Mouse (Mus musculus) stomach, embryonic 14.5 days (tissue): ENCODE results near the gene Tuba1a. TPM values are rescaled to one million over a fixed set of nuclear protein-coding genes. Genes with fewer than 3 reads are reported as not detected.
"Not testable (repeated sequence)": the region's sequence is repeated elsewhere in the genome, so short reads cannot be mapped to it uniquely, and the experiment has no call there.

Source experiments
- ATAC-seq: fragments of 200-750 bp; cut with Nextera tagmentation; 2 replicates; pipeline ENCODE4 v1.8.0; 2017; ENCODE audit warnings: low read depth, moderate TSS enrichment; ENCODE audit not compliant: insufficient number of reproducible peaks, insufficient read depth, low FRiP score
- H3K27ac ChIP-seq: fragments of 300-500 bp; sonication (generic); 2 replicates; pipeline ENCODE4 v1.5.1; 2014; ENCODE audit warnings: mild to moderate bottlenecking, low read length, moderate library complexity, mixed read lengths
- H3K27me3 ChIP-seq: fragments of 300-500 bp; sonication (generic); 2 replicates; pipeline ENCODE4 v1.6.1; 2014; ENCODE audit warnings: low read length, control low read depth, mixed read lengths; ENCODE audit not compliant: control insufficient read depth, insufficient read depth
- H3K36me3 ChIP-seq: fragments of 300-500 bp; sonication (generic); 2 replicates; pipeline ENCODE4 v1.6.1; 2014; ENCODE audit warnings: mild to moderate bottlenecking, control low read depth, low read length, moderate library complexity, mixed read lengths; ENCODE audit not compliant: control insufficient read depth, insufficient read depth
- H3K4me1 ChIP-seq: fragments of 300-500 bp; sonication (generic); 2 replicates; pipeline ENCODE4 v1.6.1; 2014; ENCODE audit warnings: low read length, control low read depth, mixed read lengths; ENCODE audit not compliant: control insufficient read depth, insufficient read depth
- H3K4me2 ChIP-seq: fragments of 300-500 bp; sonication (generic); replicated peaks from 2 replicates; pipeline ENCODE4 v1.6.1; 2014; ENCODE audit warnings: low read depth, low read length, control low read depth
- H3K4me3 ChIP-seq: fragments of 300-500 bp; sonication (generic); 2 replicates; pipeline ENCODE4 v1.5.1; 2014; ENCODE audit warnings: low read depth, low read length, control low read depth
- H3K9ac ChIP-seq: fragments of 300-500 bp; sonication (generic); replicated peaks from 2 replicates; pipeline ENCODE4 v1.6.1; 2014; ENCODE audit warnings: low read depth, mild to moderate bottlenecking, control low read depth, low read length, moderate library complexity, mixed read lengths
- H3K9me3 ChIP-seq: fragments of 300-500 bp; sonication (generic); 2 replicates; pipeline ENCODE4 v1.6.1; 2016; ENCODE audit warnings: low read depth, low read length, control low read depth; ENCODE audit not compliant: control insufficient read depth
- WGBS: fragments of 180-500 bp; shearing (Covaris S2); extraction: QIAGEN DNeasy Blood & Tissue Kit; methylation state at CpG from one replicate; pipeline ENCODE4 v1.1.7; 2014; 5-methylcytosine and 5-hydroxymethylcytosine counted together
- polyA plus RNA-seq: library from polyadenylated mRNA; unstranded; fragments of >200 nt; fragmentation: Nextera tagmentation; extraction: Ambion mirVana; gene quantifications from 2 replicates; pipeline ENCODE4 v1.2.1, GENCODE M21; 2014

Gene Tuba1a
- polyA plus RNA-seq, 1 experiment from 2014 or later, result 1,258 TPM

GRCm38 (mm10) chr15:98980012-98980614 lies 26.6 kb upstream of the Tuba1a start:
- Histone ChIP-seq H3K9me3 (no peaks in the 10 kb centered on the region), H3K4me3 (no peak overlapping the region), H3K4me1 (0 out of 2 replicates have a peak, but pooled peaks cover 7% of the 10 kb centered on the region), H3K9ac (no peak overlapping the region), H3K4me2 (no peak overlapping the region), H3K27ac (no peak overlapping the region), H3K36me3 (no peaks in the 10 kb centered on the region), H3K27me3 (no peaks in the 10 kb centered on the region)
- no peak for ATAC-seq
- WGBS, result 52% methylated on average over 7 of the region's 7 CpGs

- ATAC-seq, result no peak
These were observed 25.1 kb upstream of the Tuba1a start for GRCm38 (mm10) chr15:98978409-98979172.

GRCm38 (mm10) chr15:98977759-98978408 lies 24.4 kb upstream of the Tuba1a start:
- Histone ChIP-seq H3K9ac (no peak overlapping the region), H3K9me3 (no peaks in the 10 kb centered on the region), H3K27ac (no peak overlapping the region), H3K4me3 (no peak overlapping the region), H3K27me3 (no peaks in the 10 kb centered on the region), H3K4me2 (no peak overlapping the region), H3K4me1 (no peaks in the 10 kb centered on the region), H3K36me3 (no peaks in the 10 kb centered on the region)
- 57% methylated on average over 14 of the region's 14 CpGs for WGBS
- no peak for ATAC-seq

More at GRCm38 (mm10) chr15:98978409-98979172, 25.1 kb upstream of the Tuba1a start:
- H3K4me2 ChIP-seq, result no peak overlapping the region
- no peaks in the 10 kb centered on the region for H3K9me3 ChIP-seq
- 67% methylated on average over 20 of the region's 20 CpGs for WGBS
- no peak overlapping the region for H3K4me3 ChIP-seq
- no peak overlapping the region for H3K27ac ChIP-seq
- no peaks in the 10 kb centered on the region for H3K36me3 ChIP-seq
- no peaks in the 10 kb centered on the region for H3K27me3 ChIP-seq
- H3K9ac ChIP-seq, result no peak overlapping the region
- H3K4me1 ChIP-seq, result no peaks in the 10 kb centered on the region

DNA sequence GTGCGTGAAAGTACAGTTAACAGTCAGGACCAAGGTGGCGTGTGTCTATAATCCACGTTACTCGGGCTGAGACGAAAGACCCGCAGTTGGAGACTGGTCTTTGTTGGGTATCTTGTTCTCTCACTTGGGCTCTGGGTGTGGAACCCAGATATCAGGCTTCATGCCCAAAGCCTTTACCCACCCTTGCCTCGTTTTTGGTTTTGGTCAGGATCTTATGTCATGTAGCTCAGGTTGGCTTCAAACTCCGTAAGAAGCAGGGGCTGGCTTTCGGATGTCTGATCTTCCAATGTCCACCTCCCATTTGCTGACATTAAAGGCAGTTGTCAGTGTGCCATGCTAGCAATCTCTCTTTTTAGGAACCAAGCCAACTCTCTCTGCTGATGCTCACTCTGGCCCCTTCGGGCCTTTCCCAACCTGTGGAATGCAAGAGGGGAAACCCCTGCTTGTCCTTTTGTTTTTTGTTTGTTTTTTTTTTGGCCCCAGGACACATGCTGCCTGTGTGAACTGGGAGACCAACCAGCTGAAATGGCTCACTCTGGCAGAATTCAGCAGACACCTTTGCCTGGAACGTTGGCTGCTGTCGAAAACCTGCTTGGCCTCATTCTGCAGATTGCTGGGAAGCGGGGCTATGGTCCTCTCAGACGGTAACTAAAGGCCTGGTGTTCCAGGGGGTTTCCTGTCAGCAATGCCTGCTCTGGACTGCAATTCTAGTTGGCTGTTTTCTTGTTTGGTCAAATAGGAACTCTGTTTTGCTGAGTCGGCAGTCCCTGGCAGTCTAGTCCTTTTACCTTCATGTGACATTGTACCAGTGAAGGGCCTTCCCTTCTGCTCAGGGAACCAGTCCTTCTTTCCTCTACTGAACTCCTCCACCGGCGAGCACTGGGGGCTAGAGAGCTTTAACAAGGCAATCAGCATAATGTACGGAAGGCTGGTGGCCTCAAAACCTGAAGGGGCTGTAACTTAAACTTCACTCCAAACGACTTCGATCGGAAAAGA lies 23.6 kb upstream of the Tuba1a start:
- no peak overlapping the region for H3K27ac ChIP-seq
- H3K4me1 ChIP-seq, result no peaks in the 10 kb centered on the region
- 68% methylated on average over 21 of the region's 21 CpGs for WGBS
- H3K36me3 ChIP-seq, result no peaks in the 10 kb centered on the region
- H3K4me2 ChIP-seq, result no peak overlapping the region
- H3K9ac ChIP-seq, result no peak overlapping the region
- H3K4me3 ChIP-seq, result no peak overlapping the region
- no peaks in the 10 kb centered on the region for H3K9me3 ChIP-seq
- H3K27me3 ChIP-seq, result no peaks in the 10 kb centered on the region
- no peak for ATAC-seq

GRCm38 (mm10) chr15:98973015-98973614 lies 19.6 kb upstream of the Tuba1a start:
- Histone ChIP-seq H3K4me3 (no peak overlapping the region), H3K9ac (no peak overlapping the region), H3K36me3 (no peaks in the 10 kb centered on the region), H3K4me1 (peaks cover 14% of the 10 kb centered on the region), H3K27me3 (no peaks in the 10 kb centered on the region), H3K9me3 (no peaks in the 10 kb centered on the region), H3K27ac (no peak overlapping the region), H3K4me2 (no peak overlapping the region)
- ATAC-seq, result no peak
- WGBS, result 84% methylated on average over 9 of the region's 9 CpGs

DNA sequence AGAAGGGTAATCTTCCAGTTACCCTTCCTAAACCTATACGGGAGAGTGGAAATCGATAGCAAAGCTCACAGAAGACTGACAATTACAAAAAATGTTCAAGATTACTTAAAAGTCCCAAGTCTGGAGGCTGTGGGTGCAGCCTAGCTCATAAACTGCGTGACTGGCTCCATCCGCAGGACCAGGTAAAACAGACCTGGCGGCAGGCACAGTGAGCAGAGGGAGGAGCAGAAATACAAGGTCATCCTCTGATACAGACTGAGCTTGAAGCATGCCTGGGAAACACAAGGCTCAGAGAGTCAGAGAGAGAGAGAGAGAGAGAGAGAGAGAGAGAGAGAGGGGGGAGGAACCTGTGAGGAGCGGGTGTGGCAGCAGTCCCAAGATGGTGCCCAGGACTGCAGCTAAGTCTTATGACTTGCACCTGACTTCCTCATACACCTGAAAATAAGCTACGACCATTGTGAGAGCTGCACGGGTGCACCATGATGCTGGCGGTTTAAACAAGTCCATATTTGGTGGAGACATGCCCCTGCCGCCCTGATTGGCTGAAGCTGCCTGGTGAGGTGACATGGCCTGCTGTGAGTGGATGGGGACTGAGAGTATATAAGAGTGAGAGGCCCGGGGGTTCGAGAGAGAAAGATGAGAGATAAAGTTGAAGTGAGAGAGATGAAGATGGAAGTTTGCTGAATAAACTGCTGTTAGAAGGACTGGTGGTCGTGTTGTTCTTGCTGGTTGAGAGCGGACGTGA lies 18.2 kb upstream of the Tuba1a start:
- H3K27ac ChIP-seq, H3K27me3 ChIP-seq, ATAC-seq, H3K4me2 ChIP-seq, H3K36me3 ChIP-seq, H3K9ac ChIP-seq, H3K4me3 ChIP-seq, H3K9me3 ChIP-seq: not testable (repeated sequence)
- 67% methylated on average over 15 of the region's 15 CpGs for WGBS
- H3K4me1 ChIP-seq, result peaks cover 14% of the 10 kb centered on the region

DNA sequence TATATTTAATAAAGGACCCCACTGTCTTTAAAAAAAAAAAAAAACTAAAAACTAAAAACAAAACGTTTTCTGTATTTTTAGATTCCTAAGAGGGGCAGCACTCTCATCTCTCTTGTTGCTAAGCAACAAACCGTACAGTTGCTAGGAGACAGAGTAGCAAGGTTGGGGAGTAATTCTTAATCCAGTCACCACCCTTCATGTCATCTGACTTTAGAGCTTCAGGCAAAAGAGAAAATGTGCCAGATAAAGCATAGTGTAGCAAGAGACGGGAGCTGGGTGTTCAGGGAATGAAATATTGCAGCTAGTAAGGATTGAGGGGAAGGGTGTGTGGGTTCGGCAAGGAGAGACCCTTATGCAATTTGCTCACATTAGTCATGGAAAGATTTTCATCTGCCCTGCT lies 17.6 kb upstream of the Tuba1a start:
- H3K4me3 ChIP-seq, result no peak overlapping the region
- H3K9ac ChIP-seq, result no peak overlapping the region
- no peaks in the 10 kb centered on the region for H3K36me3 ChIP-seq
- no peak for ATAC-seq
- 30% methylated on average over 4 of the region's 4 CpGs for WGBS
- H3K4me1 ChIP-seq, result peaks cover 14% of the 10 kb centered on the region
- H3K27me3 ChIP-seq, result no peaks in the 10 kb centered on the region
- no peaks in the 10 kb centered on the region for H3K9me3 ChIP-seq
- H3K4me2 ChIP-seq, result no peak overlapping the region
- H3K27ac ChIP-seq, result no peak overlapping the region
